Mouse (Mus musculus) left cerebral cortex, postnatal 14 days (tissue): Measurements from ENCODE around the gene St3gal4. TPM values are rescaled to one million over a fixed set of nuclear protein-coding genes. Genes with fewer than 3 reads are reported as not detected.
A peak's percentile ranks its signal among the peaks of the same experiment; 100 is the strongest.
"Not testable (repeated sequence)": the region's sequence is repeated elsewhere in the genome, so short reads cannot be mapped to it uniquely, and the experiment has no call there.

Experiments used
- DNase-seq, 2 experiments: peaks; one replicate each; pipeline ENCODE4 v3.0.0; 2021 to 2022; ENCODE audit warnings: low spot score in 2 of 2, mixed read lengths in 1 of 2
- intact Hi-C: fragments of 180-260 bp; cut with DNase I; formaldehyde crosslinking; loops from one replicate; pipeline ENCODE4 v1.15.1; 2025
- long read RNA-seq, 2 experiments: library from polyadenylated mRNA; stranded (forward); transcript quantifications; one replicate each; pipeline ENCODE4 v2.0.0; 2021
- total RNA-seq, 2 experiments: library from RNA; stranded (reverse); gene quantifications; 2 replicates each; pipeline ENCODE4 v1.2.3; 2021

The St3gal4 gene
- total RNA-seq, result 10 to 100 TPM; 28.2 to 29.9 TPM
- long read RNA-seq, experiment 1, transcript St3gal4-201 (11 exons, 2,095 nt), result major isoform, 41 of 51 reads
- long read RNA-seq, experiment 1, partial matches to known transcripts, result 1 of 51 reads
- long read RNA-seq, experiment 1, other reads (novel, unspliced or antisense), result 9 of 51 reads
- long read RNA-seq, experiment 2, transcript St3gal4-201 (11 exons, 2,095 nt), result major isoform, 42 of 55 reads
- long read RNA-seq, experiment 2, partial matches to known transcripts, result 2 of 55 reads
- long read RNA-seq, experiment 2, other reads (novel, unspliced or antisense), result 11 of 55 reads

GRCm38 (mm10) chr9:35119168-35119567 is at the start of gene St3gal4:
TSS of gene St3gal4 (minus strand) at chr9:35119268.
- intact Hi-C loops, result loop anchor here (5.0 kb wide), 1 partner anchor 87 kb away; no protein-coding TSS in a partner anchor

GRCm38 (mm10) chr9:35166798-35167635 is 47.9 kb upstream of the St3gal4 start:
- DNase-seq, result no peak
- intact Hi-C loops, result no loop called here

More at GRCm38 (mm10) chr9:35119168-35119567, at the start of gene St3gal4:
- no peak for DNase-seq

- intact Hi-C loops, result no loop called here
- DNase-seq, result peak; percentile 35 to 48
These were observed 47.2 kb upstream of the St3gal4 start for GRCm38 (mm10) chr9:35166144-35166797.

GRCm38 (mm10) chr9:35164142-35164874 is 45.2 kb upstream of the St3gal4 start:
- intact Hi-C loops, result no loop called here
- no peak for DNase-seq

- intact Hi-C loops, result no loop called here
- peak in 1 of 2 experiments; percentile 31 for DNase-seq
These were observed 44.1 kb upstream of the St3gal4 start for GRCm38 (mm10) chr9:35163011-35163690.

GRCm38 (mm10) chr9:35161721-35162120 is 42.7 kb upstream of the St3gal4 start:
- intact Hi-C loops, result no loop called here
- DNase-seq, result no peak

GRCm38 (mm10) chr9:35160662-35161061 is 41.6 kb upstream of the St3gal4 start:
- intact Hi-C loops, result no loop called here
- DNase-seq, result no peak

GRCm38 (mm10) chr9:35158477-35158876 is 39.4 kb upstream of the St3gal4 start:
- intact Hi-C loops, result no loop called here
- no peak for DNase-seq

- DNase-seq, result no peak
- intact Hi-C loops, result loop anchor here (2.0 kb wide), 1 partner anchor 40 kb away; no protein-coding TSS in a partner anchor
These were observed 37.8 kb upstream of the St3gal4 start for GRCm38 (mm10) chr9:35156862-35157261.

- intact Hi-C loops, result loop anchor here (2.0 kb wide), 1 partner anchor 39 kb away; no protein-coding TSS in a partner anchor
- DNase-seq, result peak in 1 of 2 experiments; percentile 73
These were observed 37.1 kb upstream of the St3gal4 start for GRCm38 (mm10) chr9:35156002-35156710.

- intact Hi-C loops, result no loop called here
These were observed 33.9 kb upstream of the St3gal4 start for GRCm38 (mm10) chr9:35152923-35153322.

GRCm38 (mm10) chr9:35148822-35149221 is 29.8 kb upstream of the St3gal4 start:
- DNase-seq, intact Hi-C loops: not testable (repeated sequence)

More at GRCm38 (mm10) chr9:35152923-35153322, 33.9 kb upstream of the St3gal4 start:
- no peak for DNase-seq

GRCm38 (mm10) chr9:35147261-35147660 is 28.2 kb upstream of the St3gal4 start:
- DNase-seq, intact Hi-C loops: not testable (repeated sequence)

- no peak for DNase-seq
- intact Hi-C loops, result no loop called here
These were observed 26.8 kb upstream of the St3gal4 start for GRCm38 (mm10) chr9:35145829-35146228.

- intact Hi-C loops, result no loop called here
- DNase-seq, result no peak
These were observed 26.1 kb upstream of the St3gal4 start for GRCm38 (mm10) chr9:35145118-35145517.

GRCm38 (mm10) chr9:35142221-35142620 is 23.2 kb upstream of the St3gal4 start:
- intact Hi-C loops, result no loop called here
- DNase-seq, result no peak

GRCm38 (mm10) chr9:35139231-35139744 is 20.2 kb upstream of the St3gal4 start:
- intact Hi-C loops, result no loop called here
- no peak for DNase-seq

- no peak for DNase-seq
- intact Hi-C loops, result no loop called here
These were observed 19.0 kb upstream of the St3gal4 start for GRCm38 (mm10) chr9:35138029-35138428.
